Mouse (Mus musculus): ENCODE measurements around the gene Mpc1. TPM values are rescaled to one million over a fixed set of nuclear protein-coding genes. Genes with fewer than 3 reads are reported as not detected.

The Mpc1 gene
- total RNA-seq, 2 experiments from 2014 or later: 319 to 746 TPM

DNA sequence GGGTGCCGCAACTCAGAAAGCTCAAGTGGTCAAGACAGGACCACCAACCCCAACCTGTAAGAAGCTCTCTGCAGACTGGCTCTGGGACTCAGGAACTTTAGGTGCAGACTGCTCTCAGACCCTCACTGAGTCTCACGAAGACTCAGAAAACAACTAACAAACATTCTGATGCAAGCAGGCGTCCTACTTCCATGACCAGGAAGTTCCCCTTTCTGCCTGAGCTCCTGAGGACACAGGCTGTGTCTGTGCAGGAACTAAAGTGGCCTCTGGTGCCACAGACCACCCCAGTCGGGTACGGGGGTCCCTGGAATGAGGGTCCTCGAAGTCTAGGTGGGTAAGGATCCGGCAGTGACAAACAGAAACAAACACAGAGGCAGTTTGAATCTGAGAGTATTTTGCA, 6.0 kb upstream of the Mpc1 start:
- DNase-seq (ENCODE audit: low spot score in 2 of 2): no peak

GRCm38 (mm10) chr17:8277266-8277665, 5.4 kb upstream of the Mpc1 start:
- no peak for DNase-seq (ENCODE audit: low spot score in 2 of 2)

- DNase-seq (ENCODE audit: low spot score in 2 of 2): no peak
Measured at GRCm38 (mm10) chr17:8278356-8278755, 4.3 kb upstream of the Mpc1 start.

DNA sequence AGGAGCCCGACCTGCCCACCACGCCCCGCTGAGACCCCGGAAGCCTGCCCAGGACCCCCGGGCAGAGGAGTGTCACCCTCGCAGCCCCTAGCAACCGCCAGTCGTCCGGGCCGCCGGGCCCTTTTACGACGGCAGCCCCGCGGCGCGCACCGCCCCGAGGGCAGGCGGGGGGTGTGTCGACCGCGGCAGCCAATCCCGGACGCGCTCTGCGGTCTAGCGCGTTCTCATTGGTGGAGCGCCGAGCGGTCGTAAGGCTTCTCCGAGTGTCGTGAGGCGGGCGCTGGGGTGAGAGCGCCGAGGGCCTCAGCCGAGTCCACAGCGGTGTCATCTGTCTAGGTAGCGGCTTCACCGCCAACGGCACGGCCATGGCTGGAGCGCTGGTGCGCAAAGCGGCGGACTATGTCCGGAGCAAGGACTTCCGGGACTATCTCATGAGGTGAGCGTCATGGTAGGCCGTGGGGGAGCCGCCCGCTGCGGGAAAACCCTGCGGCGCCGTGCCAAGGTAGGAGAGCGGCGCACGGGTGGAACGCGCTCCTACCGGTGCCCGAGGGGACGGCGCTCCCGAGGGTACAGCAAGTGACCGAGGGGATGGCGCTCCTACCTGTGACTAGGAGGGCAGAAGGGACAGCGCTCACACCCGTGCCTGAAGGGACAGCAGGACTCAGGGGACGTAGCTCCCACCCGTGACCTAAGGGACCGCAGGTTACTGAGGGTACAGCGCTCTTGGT, 986 bp downstream of the Mpc1 start:
- DNase-seq (ENCODE audit: low spot score in 2 of 2): peak; percentile 93 to 94

DNA sequence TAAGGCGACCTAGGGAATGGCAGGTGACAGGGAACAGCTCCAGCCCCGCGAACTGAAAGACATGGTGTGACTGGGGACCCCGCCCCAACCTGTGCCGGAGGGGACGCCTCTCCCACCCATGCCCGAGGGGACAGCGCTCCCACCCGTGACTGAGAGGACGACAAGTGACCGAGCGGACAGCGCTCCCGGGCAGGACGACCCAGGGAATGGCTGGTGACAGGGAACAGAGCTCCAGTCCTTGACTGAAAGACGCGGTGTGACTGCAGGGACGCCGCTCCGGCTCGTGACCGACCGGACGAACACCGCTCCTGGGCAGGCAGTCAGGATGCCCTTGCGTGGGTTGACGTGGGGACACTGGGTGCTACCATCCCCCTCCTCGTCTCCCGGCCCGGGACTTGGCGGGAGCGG, 1.6 kb downstream of the Mpc1 start:
- DNase-seq (ENCODE audit: low spot score in 2 of 2): peak; percentile 42 to 51

DNA sequence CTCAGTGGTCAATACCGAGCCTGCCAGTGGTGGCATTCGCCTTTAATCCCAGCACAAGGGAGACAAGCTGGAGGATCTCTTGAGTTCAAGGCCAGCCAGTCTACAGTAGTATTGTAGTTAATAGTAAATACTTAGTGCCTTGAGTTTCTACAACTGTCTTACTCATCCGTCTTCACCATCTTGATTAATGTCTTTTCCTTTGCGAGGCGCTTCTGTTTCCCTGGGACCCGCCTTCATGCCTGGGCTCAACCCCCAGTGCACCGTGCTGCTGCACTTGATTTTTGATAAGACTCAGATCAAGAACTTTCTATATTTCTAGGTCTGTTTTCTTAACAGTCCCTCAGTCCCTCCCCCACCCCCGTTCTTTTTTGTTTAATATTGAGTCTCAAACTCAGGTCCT, 2.4 kb downstream of the Mpc1 start:
- no peak for DNase-seq (ENCODE audit: low spot score in 2 of 2)

GRCm38 (mm10) chr17:8286987-8287386, 4.3 kb downstream of the Mpc1 start:
- no peak for DNase-seq (ENCODE audit: low spot score in 2 of 2)

GRCm38 (mm10) chr17:8289993-8290679, 7.4 kb downstream of the Mpc1 start:
- no peak for DNase-seq (ENCODE audit: low spot score in 2 of 2)

DNA sequence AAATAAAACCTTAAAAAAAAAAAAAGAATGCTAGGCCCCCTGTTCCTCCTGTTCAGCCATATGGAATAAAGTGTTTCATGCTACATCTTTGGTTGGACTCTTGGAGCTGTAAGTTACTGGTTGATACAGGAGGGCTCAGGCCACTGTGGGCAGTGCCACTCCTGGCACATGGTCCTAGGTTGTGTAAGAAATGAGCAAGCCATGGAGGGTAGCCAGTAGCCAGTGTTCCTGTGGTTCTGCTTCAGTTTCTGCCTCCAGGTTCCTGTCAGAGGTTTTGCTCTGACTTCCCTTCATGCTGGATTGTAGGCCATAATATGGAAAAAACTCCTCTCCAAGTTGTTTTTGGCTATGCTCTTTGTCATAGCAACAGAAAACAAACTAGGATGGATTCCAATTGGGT, 8.0 kb downstream of the Mpc1 start:
- no peak for DNase-seq (ENCODE audit: low spot score in 2 of 2)

DNA sequence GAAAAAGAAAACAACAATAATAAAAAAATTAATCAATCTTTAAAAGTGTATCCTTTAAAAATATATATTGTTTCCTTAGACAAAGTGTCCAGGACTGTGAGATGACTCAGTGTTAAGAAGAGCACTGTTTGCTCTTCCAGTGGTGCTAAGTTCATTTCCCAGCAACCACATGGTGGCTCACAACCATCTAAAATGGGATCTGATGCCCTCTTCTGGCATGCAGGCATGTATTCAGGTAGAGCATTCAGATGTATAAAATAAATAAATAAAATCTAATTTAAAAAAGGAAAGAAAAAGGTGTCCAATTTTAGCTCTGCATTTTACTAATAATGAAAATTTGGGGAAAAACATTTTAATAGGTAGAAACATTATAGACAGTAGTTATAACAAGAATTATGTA, 13.1 kb downstream of the Mpc1 start:
- no peak for DNase-seq (ENCODE audit: low spot score in 2 of 2)

- no peak for DNase-seq (ENCODE audit: low spot score in 2 of 2)
Measured at GRCm38 (mm10) chr17:8296313-8296844, 13.7 kb downstream of the Mpc1 start.

DNA sequence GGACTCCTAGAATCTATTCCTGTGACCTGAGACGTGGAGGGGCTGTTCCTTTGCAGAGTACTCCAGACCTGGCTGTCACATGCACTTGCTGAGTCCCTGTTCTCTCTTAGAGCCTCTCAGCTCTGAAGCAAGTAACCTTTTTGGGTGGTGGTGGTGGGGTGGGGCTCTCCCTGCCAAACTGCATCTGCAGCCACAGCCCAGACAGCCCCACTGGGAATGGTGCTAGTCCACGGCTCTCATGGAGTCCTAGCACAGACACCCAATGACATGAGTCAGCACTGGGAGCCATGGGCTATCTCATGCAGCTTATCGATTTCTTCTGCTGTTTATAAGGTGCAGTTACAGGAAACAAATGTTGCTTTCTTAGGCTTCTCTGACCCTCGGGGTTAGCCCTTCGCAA, 15.0 kb downstream of the Mpc1 start:
- DNase-seq (ENCODE audit: low spot score in 2 of 2): no peak

GRCm38 (mm10) chr17:8298281-8298680, 15.6 kb downstream of the Mpc1 start:
- DNase-seq (ENCODE audit: low spot score in 2 of 2): no peak

DNA sequence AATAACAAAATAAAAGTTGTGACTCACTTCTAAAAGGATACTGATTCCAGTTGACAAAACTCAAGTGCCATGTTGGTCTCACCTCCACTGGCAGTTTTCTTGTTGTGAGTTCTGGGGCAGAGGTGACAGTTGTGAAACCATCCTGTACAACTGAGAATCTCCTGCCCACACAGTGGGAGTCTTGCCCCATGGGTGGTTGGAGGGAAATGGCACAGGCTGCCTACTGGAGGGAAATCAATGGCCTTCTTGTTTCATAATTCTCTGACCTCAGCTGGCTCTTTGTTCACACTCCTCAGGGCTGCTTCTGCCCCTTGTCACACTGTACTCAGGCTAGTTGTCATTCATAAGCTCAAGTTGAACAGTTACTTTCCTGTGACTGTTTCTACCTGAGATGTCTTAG, 16.8 kb downstream of the Mpc1 start:
- DNase-seq (ENCODE audit: low spot score in 2 of 2): no peak

DNA sequence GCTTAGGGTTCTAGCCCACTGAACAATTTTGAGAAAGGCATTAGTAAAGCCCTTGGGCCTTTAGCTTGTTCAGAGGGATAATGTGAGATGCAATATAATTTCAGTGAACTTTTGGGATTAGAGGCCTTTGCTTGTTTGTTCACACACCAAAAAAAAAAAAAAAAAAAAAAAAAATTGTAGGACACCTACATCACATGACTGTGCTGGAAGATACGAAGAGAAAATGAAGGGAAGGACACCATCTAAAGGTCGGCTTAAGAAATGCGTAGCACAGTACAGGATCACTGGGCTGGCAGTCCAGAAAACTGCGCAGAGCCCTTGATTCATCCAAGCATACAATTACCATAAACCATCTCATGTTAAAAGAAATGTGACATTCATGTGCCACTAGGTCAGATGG, 18.8 kb downstream of the Mpc1 start:
- DNase-seq (ENCODE audit: low spot score in 2 of 2): no peak

DNA sequence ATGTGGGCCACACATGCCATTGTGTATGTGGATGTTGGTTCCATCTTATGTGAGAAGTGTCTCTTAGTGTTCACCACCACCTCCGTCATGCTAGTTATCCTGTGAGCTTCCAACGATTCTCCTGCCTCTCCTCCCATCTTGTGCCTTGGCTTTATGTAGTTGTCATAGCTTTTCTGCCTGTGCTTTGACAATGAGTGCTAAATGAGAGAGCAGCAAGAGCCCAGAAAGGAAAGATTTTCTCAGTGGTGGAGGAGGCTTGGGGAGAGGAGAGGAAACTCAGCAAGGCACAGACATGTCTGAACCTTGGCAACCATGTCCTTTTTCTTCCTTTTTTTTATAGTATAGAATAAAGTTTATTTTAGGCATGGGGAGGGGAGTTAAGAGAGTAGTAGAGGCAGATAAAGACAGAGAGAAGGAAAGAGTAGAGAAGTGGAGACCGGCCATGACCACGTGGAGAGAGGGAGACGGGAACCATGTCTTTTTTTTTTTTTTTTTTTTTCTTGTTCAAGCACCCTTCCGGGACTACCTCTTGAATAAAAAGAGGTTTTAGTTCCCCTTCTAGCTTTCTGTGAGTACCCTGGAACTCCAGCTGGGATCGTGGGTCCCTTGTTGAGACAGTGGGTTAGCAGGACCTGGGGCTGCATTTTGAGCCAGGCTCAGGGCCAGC, 20.2 kb downstream of the Mpc1 start:
- no peak for DNase-seq (ENCODE audit: low spot score in 2 of 2)

DNA sequence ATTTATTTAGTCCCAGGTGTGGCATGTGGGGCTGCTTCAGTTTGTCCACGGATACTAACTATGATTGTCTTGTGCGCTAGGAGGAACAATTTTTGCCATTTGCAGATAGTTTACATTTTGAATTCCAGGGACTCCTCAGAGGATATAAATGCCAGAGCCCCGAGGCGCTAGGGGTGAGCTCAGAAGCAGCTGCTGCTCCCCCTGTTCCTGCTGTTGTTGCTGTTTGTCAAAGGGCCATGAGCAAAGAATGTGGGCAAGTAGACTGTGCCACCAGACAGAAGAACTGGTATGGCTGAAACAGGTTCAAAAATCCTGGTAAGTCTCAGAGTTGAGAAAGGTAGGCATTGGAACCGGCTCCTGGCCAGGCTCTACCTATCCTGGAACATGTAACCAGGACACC, 21.0 kb downstream of the Mpc1 start:
- no peak for DNase-seq (ENCODE audit: low spot score in 2 of 2)

DNA sequence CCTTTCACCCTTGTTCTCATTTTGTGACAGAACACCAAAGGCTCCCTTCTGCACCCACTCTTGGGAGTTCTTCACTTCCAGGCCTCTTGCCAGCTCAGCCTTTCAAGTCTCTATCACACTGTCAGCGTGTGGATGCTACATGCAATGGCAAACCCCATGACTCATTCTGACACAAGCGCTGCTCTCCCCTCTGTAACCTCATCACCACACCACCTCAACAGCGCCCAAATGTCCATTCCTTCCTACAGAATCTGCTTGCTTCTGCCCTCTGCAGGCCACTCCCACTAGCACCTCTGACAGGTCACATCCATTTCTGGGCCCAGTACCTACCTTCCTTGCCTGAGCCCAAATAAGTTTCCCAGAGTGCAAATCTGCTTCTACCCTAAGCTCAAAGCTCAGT, 23.1 kb downstream of the Mpc1 start:
- DNase-seq (ENCODE audit: low spot score in 2 of 2): no peak

GRCm38 (mm10) chr17:8310838-8311614, 28.3 kb downstream of the Mpc1 start, which contains the start of gene Sft2d1:
Gene Sft2d1 (plus strand): TSS chr17:8311102.
- DNase-seq (ENCODE audit: low spot score in 2 of 2): peak; percentile 97 to 98

- DNase-seq (ENCODE audit: low spot score in 2 of 2): no peak
Measured at GRCm38 (mm10) chr17:8311751-8312150, 29.0 kb downstream of the Mpc1 start.

- DNase-seq (ENCODE audit: low spot score in 2 of 2): no peak
Measured at GRCm38 (mm10) chr17:8313976-8314375, 31.3 kb downstream of the Mpc1 start.

Measured in adrenal gland, adult 18-20 months (tissue).